Mouse (Mus musculus) common myeloid progenitor, adult 5-6 weeks (primary cell): ENCODE results near the gene Katnal1. TPM values are rescaled to one million over a fixed set of nuclear protein-coding genes. Genes with fewer than 3 reads are reported as not detected.
A peak's percentile ranks its signal among the peaks of the same experiment; 100 is the strongest.

Experiments used
- ATAC-seq: replicated peaks from 2 replicates; pipeline ENCODE4 v1.8.0; 2016; ENCODE audit warnings: low read depth, mild to moderate bottlenecking, moderate TSS enrichment, inconsistent platforms; ENCODE audit not compliant: poor library complexity, severe bottlenecking
- total RNA-seq: library from RNA; stranded (forward); fragments of 200-1000, 187-1606 nt; gene quantifications from 2 replicates; pipeline ENCODE4 v1.2.3, GENCODE M21; 2017

Katnal1 gene
- total RNA-seq, 1 experiment from 2014 or later: 9.1 TPM

DNA sequence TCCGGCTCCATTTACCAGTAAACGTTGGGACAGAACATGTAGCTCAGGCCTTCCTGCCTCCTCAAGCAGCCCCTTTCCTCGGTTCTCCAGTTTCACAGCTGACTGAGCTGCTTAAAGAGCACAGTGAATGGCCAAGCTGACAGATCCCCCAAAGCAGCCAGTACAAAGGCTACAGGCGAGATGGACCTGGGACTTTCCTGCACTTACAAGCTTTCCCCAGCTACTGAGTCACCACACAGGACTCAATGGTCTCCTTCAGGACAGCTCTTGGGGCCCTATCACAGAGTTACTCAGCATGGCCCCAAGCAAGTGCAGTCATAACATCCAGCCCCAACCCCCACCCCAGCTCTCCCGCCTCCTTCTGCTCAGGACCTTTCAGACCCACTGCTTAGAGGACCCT lies 34.1 kb downstream of the Katnal1 start:
- ATAC-seq: no peak

GRCm38 (mm10) chr5:148890237-148890636 lies 38.9 kb downstream of the Katnal1 start:
- no peak for ATAC-seq

DNA sequence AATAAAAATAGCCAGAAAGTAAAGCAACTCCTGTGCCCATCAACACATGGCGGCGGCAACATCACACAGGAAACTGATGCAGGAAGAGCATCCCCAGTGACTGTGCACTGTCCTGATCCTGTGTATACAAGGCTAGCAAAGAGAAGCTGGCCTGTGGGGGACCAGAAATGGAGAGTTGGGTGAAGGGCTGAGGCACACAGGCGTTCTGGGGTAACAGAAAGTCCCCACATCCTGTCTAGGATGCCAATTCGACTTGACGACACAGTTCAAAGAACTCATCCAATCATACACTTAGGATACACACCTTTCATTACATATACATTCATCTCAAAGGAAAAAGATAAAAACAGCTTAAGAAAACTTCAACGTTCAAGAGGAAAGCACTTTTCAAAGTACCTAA lies 41.1 kb downstream of the Katnal1 start:
- no peak for ATAC-seq

- no peak for ATAC-seq
Observed at GRCm38 (mm10) chr5:148885821-148886609, 43.1 kb downstream of the Katnal1 start.

GRCm38 (mm10) chr5:148883671-148884070 lies 45.4 kb downstream of the Katnal1 start:
- ATAC-seq: no peak

DNA sequence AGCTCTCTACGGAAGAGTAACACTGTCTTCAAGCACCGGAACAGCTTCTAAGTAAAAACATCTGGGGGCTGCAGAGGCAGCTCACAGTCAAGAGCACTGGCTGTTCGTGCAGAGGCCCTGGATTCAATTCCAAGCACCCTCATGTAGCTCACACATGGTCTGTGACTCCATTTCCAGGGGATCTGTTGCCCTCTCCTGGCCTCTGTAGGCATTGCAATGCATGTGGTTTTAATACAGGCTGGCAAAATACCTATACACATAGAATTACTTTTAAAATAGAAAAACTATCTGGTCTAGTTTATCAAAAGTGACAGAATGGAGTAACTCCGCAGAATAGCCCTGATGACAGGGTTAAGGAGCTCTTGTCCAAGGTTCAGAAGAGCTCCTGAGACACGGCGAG lies 49.9 kb downstream of the Katnal1 start:
- no peak for ATAC-seq

GRCm38 (mm10) chr5:148873116-148873515 lies 56.0 kb downstream of the Katnal1 start:
- no peak for ATAC-seq

- ATAC-seq: no peak
Observed at GRCm38 (mm10) chr5:148869583-148869982, 59.5 kb downstream of the Katnal1 start.

DNA sequence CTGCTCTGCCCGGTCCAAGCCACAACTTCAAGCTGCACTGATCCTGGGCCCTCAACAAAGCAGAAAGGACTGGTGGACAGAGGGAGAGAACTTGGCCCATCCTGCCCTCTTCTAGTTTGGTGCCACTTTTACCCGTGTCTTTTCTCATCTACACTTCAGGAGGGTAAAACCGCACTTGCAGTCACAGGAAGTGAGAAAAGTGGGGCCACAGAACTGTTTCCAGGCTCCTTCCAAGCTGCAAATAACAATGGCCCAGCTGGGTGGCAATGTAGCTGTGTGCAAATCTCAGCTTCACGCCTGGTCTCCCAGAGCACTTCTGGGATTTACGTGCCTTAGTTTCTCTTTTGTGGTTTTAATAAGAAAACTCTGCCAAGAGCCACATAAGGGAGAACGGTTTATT lies 61.4 kb downstream of the Katnal1 start:
- ATAC-seq: peak; percentile 58; the same call in 1 of the 2 replicates

- ATAC-seq: no peak
Observed at GRCm38 (mm10) chr5:148867171-148867570, 61.9 kb downstream of the Katnal1 start.

- ATAC-seq: no peak
Observed at GRCm38 (mm10) chr5:148866571-148866970, 62.5 kb downstream of the Katnal1 start.

DNA sequence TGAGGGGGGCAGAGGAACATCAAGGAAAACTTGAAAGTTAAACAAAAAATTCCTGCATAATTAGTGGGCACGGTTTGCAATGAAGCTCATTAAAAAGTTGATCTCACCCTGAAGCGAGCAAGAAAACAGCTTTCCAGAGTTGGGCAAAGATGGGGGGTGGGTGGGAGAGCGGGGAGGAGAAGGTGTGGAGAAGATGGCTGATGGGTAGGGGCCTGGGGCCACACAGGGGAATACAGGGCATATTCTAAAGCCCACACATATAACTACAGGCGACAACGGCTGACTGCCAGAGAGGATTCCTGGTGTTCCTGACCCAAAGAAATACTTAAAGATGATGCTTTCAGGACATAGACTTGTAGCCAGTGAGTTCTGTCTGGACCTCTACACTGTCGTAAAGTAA lies 65.7 kb downstream of the Katnal1 start:
- no peak for ATAC-seq

DNA sequence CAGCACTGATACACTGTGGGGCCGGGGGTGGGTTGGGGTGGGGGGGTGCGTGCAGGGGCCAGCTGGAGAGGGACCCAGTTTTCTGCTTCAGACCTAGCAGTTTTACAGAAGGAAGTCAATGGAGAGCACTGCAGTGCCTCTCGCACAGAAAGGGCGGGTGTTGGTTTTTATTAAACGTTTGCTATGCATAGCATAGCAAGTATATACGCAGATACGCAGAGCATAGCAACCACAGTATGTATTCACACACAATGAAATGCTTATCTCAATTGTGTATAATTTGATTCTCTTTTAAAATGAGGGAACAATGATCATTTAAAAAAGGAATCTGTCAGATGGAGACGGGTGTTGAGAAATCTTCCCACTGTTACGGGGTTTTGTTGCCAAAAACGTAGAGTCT lies 66.3 kb downstream of the Katnal1 start:
- ATAC-seq: no peak

DNA sequence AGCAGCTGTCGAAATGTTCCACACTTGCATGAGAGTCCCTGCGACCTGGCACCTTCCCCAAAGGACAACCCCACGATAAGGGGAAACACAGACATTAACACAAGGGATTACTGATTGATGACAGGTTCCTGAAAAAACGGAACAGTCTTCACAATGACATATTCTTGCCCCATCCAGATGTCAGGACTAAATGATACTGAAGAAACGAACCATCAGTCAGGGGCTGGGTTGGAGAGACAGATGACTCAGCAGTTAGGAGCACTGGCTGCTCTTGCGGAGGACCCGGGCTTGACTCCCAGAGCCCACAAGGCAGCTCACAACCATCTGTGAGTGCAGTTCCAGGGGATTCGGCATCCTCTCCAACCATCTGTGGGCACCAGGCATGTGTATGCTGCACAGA lies 67.0 kb downstream of the Katnal1 start:
- peak; percentile 61 for ATAC-seq

DNA sequence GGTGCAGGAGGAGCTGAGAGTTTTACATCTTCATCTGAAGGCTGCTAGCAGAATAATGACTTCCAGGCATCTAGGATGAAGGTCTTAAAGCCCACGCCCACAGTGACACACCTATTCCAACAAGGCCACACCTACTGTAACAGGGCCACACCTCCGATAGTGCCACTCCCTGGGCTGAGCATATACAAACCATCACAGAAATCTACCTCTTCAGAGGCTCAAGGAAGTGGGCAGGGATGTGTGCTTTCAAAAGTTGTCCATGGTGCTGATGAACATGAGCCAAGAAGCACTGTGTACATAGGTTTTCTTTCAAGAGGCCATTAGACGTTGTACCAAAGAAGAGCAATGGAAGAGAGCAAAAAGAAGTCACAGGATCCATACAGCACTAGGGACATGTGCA lies 71.6 kb downstream of the Katnal1 start:
- no peak for ATAC-seq

- no peak for ATAC-seq
Observed at GRCm38 (mm10) chr5:148855047-148855446, 74.1 kb downstream of the Katnal1 start.

DNA sequence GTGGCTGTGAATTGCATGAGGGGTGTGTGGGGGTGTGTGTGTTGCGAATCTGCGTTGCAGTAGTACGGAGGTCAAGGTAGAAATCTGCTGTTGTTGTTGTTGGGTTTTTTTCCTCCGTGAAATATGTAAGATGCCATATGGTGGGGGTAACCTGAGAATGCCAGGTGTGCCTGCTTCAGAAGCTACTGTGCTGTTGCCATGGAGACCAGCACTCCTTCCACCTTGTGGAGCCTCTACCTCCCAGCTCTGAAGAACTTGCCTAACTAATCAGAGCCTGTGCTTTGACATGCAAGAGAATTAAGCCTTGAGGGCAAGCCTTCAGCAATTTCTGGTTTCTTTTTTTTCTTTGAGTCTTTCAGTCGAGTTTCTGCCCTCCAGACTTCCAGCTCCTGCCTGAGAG lies 75.0 kb downstream of the Katnal1 start:
- no peak for ATAC-seq

GRCm38 (mm10) chr5:148849516-148849915 lies 79.6 kb downstream of the Katnal1 start:
- no peak for ATAC-seq

- ATAC-seq: no peak
Observed at GRCm38 (mm10) chr5:148847032-148847431, 82.1 kb downstream of the Katnal1 start.

GRCm38 (mm10) chr5:148837069-148837468 lies 92.1 kb downstream of the Katnal1 start:
- ATAC-seq: peak; percentile 100

- ATAC-seq: peak; percentile 85
Observed at GRCm38 (mm10) chr5:148831596-148832257, 97.4 kb downstream of the Katnal1 start.

DNA sequence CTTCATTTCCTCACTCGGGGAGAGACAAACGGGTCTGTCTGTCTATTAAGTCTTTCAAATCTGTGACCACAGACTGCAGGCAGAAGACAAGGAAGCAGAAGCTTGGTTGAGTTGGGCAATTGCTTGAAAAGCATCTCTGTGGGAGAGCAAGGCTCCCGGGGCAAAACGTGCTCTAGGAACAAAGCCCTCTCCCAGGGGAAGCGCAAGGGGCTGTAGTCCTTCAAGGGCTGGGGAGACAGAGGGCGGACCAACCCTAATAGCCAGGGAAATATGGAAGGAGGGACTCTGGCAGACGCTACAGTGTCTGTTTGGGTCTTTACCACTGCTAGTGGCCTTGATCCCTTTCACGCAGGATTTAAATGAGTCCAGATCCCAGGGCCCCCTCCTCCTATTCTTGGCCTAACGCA lies 98.0 kb downstream of the Katnal1 start:
- peak; percentile 85 for ATAC-seq
